Mouse (Mus musculus): ENCODE results near the gene Rassf7. TPM values are rescaled to one million over a fixed set of nuclear protein-coding genes. Genes with fewer than 3 reads are reported as not detected.

Rassf7 gene
- 21.6 and 22.5 TPM in 2 replicates for total RNA-seq (2014; rRNA removed)
- polyA plus RNA-seq (2012; rRNA removed): 49.1 and 53.3 TPM in 2 replicates

GRCm38 (mm10) chr7:141215101-141215879 is at the start of gene Rassf7:
Gene Rassf7, plus strand, starts transcription at chr7:141215860.
- 5% methylated on average over 41 of the region's 41 CpGs for WGBS
- H3K4me1 ChIP-seq (ENCODE audit: control insufficient read depth, insufficient read depth, low read length): peaks cover 16% of the 10 kb centered on the region
- TF ChIP-seq POLR2A (IDR thresholded peaks at IDR 0.05; ENCODE audit: extremely low read depth, insufficient read depth, low read length): 0 out of 2 replicates have a peak, but pooled peaks have one; percentile 15
- TF ChIP-seq CTCF (IDR thresholded peaks at IDR 0.05; ENCODE audit: low read depth, low read length): no peak

DNA sequence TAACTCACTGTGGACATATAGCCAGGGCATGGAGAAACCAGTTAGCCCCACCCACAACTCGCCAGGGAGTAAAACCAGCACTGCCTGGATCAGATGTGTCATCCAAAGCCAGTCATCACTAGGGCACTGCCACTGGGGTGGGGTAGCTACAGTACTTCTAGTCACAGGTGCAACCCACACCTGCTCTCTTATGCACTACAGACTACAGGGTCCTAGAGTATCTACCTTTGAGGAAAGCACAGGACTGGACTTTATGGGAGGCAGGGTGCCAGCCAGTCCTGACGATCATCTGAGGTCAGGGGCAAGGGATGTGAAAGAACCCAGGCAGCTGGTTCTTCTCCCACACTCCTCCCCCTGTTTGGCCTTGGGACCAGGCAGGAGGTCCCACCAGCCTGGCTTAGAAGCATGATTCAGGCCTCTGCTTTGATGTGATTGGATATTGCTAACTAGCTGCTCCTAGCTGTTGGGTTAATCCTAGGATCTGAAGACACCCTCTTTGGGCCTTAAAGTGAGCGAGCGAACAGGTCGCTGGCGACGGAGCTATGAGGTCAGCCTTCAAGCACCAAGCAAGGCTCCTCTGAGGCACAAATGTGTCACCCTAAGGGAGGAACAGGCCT is 47.7 kb upstream of the Rassf7 start:
- DNase-seq (ENCODE audit: extremely low read depth, low read depth, low spot score): peak; percentile 16
- H3K27me3 ChIP-seq (ENCODE audit: control insufficient read depth, insufficient read depth, low read length): no peaks in the 10 kb centered on the region
- peak overlapping the region; percentile 61 for H3K27ac ChIP-seq (replicated peaks; ENCODE audit: insufficient read depth, low read depth, low read length)
- H3K4me1 ChIP-seq (ENCODE audit: control insufficient read depth, insufficient read depth, low read length): peaks cover 19% of the 10 kb centered on the region; the same call in 1 of the 2 replicates
- peak overlapping the region; percentile 67 for H3K9ac ChIP-seq (ENCODE audit: low read depth, low read length)
- H3K36me3 ChIP-seq (ENCODE audit: control insufficient read depth, insufficient read depth, low read length): peaks cover 21% of the 10 kb centered on the region
- H3K79me2 ChIP-seq (ENCODE audit: control insufficient read depth, insufficient read depth, low read length): no peaks in the 10 kb centered on the region; the same call in 1 of the 2 replicates
- TF ChIP-seq CTCF (IDR thresholded peaks at IDR 0.05; ENCODE audit: low read depth, low read length) (no peak), POLR2A (IDR thresholded peaks at IDR 0.05; ENCODE audit: extremely low read depth, insufficient read depth, low read length) (no peak)
- 11% methylated on average over 7 of the region's 7 CpGs for WGBS
- peak overlapping the region; percentile 61 for H3K4me3 ChIP-seq (ENCODE audit: insufficient read depth, low read depth, low read length)

More at GRCm38 (mm10) chr7:141215101-141215879, at the start of gene Rassf7:
- Histone ChIP-seq H3K36me3 (ENCODE audit: control insufficient read depth, insufficient read depth, low read length) (no peaks in the 10 kb centered on the region), H3K4me3 (ENCODE audit: insufficient read depth, low read depth, low read length) (peak within 1 kb of the TSS; percentile 87), H3K9ac (ENCODE audit: low read depth, low read length) (peak within 1 kb of the TSS; percentile 88), H3K27ac (replicated peaks; ENCODE audit: insufficient read depth, low read depth, low read length) (peak within 1 kb of the TSS; percentile 91), H3K27me3 (ENCODE audit: control insufficient read depth, insufficient read depth, low read length) (no peaks in the 10 kb centered on the region), H3K79me2 (ENCODE audit: control insufficient read depth, insufficient read depth, low read length) (peaks cover 12% of the 10 kb centered on the region; the same call in 1 of the 2 replicates)
- peak; percentile 90 for DNase-seq (ENCODE audit: extremely low read depth, low read depth, low spot score)

GRCm38 (mm10) chr7:141168518-141168953 is 47.1 kb upstream of the Rassf7 start:
- Histone ChIP-seq H3K4me1 (ENCODE audit: control insufficient read depth, insufficient read depth, low read length) (peaks cover 22% of the 10 kb centered on the region; the same call in 1 of the 2 replicates), H3K36me3 (ENCODE audit: control insufficient read depth, insufficient read depth, low read length) (peaks cover 16% of the 10 kb centered on the region), H3K9ac (ENCODE audit: low read depth, low read length) (peak overlapping the region; percentile 67), H3K27me3 (ENCODE audit: control insufficient read depth, insufficient read depth, low read length) (no peaks in the 10 kb centered on the region), H3K27ac (replicated peaks; ENCODE audit: insufficient read depth, low read depth, low read length) (peak overlapping the region; percentile 61), H3K4me3 (ENCODE audit: insufficient read depth, low read depth, low read length) (peak overlapping the region; percentile 61), H3K79me2 (ENCODE audit: control insufficient read depth, insufficient read depth, low read length) (no peaks in the 10 kb centered on the region; the same call in 1 of the 2 replicates)
- DNase-seq (ENCODE audit: extremely low read depth, low read depth, low spot score): peak; percentile 83
- 3% methylated on average over 22 of the region's 22 CpGs for WGBS
- TF ChIP-seq CTCF (IDR thresholded peaks at IDR 0.05; ENCODE audit: low read depth, low read length) (no peak), POLR2A (IDR thresholded peaks at IDR 0.05; ENCODE audit: extremely low read depth, insufficient read depth, low read length) (0 out of 2 replicates have a peak, but pooled peaks have one; percentile 47)

DNA sequence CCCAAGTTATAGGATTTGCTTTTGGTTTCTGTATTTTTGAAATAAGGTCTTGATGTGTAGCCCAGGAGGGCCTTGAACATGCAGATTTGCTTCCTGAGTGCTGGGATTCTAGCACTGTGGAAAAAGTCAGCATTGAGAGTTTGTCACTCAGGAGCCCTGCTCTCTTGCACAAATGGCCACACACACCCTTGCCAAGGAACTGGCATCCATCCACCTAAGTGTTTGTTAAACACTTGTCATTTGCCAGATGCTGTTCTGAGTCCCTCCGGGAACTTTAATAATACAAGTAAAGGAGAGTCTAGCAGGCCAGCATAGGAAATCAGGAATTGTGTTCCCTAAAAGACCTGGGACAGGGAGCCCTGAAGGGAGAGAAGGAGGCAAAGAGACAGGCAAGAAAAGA is 46.4 kb upstream of the Rassf7 start:
- H3K27ac ChIP-seq (replicated peaks; ENCODE audit: insufficient read depth, low read depth, low read length): peak overlapping the region; percentile 40
- no peaks in the 10 kb centered on the region; the same call in 1 of the 2 replicates for H3K79me2 ChIP-seq (ENCODE audit: control insufficient read depth, insufficient read depth, low read length)
- no peak overlapping the region for H3K9ac ChIP-seq (ENCODE audit: low read depth, low read length)
- H3K4me3 ChIP-seq (ENCODE audit: insufficient read depth, low read depth, low read length): no peak overlapping the region
- H3K27me3 ChIP-seq (ENCODE audit: control insufficient read depth, insufficient read depth, low read length): no peaks in the 10 kb centered on the region
- peak; percentile 82 for DNase-seq (ENCODE audit: extremely low read depth, low read depth, low spot score)
- TF ChIP-seq CTCF (IDR thresholded peaks at IDR 0.05; ENCODE audit: low read depth, low read length) (no peak), POLR2A (IDR thresholded peaks at IDR 0.05; ENCODE audit: extremely low read depth, insufficient read depth, low read length) (no peak)
- WGBS: 28% methylated on average over 1 of the region's 1 CpGs
- peaks cover 22% of the 10 kb centered on the region; the same call in 1 of the 2 replicates for H3K4me1 ChIP-seq (ENCODE audit: control insufficient read depth, insufficient read depth, low read length)
- peaks cover 8% of the 10 kb centered on the region for H3K36me3 ChIP-seq (ENCODE audit: control insufficient read depth, insufficient read depth, low read length)

DNA sequence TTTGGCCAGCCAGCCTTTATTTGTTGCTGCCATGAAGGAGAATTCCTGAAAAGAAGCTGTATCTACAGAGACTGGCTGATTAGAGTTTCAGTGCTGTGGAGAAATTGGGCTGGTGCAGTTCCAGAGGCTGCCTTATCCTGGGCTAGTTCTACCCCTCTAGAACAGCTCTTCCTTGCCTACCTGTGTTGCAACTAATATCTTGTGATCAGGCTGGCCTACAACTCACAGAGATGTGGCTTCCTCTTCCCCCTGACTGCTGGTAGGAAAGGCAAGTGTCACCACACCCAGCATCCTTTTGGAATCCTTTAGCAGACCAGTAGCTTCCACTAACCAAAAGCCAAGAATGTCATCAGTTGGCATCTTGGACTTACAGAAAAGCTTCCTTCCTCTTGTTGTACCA is 45.8 kb upstream of the Rassf7 start:
- peak overlapping the region; percentile 38; the same call in 1 of the 2 replicates for H3K27ac ChIP-seq (replicated peaks; ENCODE audit: insufficient read depth, low read depth, low read length)
- no peak overlapping the region for H3K4me3 ChIP-seq (ENCODE audit: insufficient read depth, low read depth, low read length)
- DNase-seq (ENCODE audit: extremely low read depth, low read depth, low spot score): peak; percentile 10
- H3K27me3 ChIP-seq (ENCODE audit: control insufficient read depth, insufficient read depth, low read length): no peaks in the 10 kb centered on the region
- peaks cover 22% of the 10 kb centered on the region; the same call in 1 of the 2 replicates for H3K4me1 ChIP-seq (ENCODE audit: control insufficient read depth, insufficient read depth, low read length)
- H3K79me2 ChIP-seq (ENCODE audit: control insufficient read depth, insufficient read depth, low read length): no peaks in the 10 kb centered on the region; the same call in 1 of the 2 replicates
- no peak for TF ChIP-seq CTCF (IDR thresholded peaks at IDR 0.05; ENCODE audit: low read depth, low read length)
- no peak for TF ChIP-seq POLR2A (IDR thresholded peaks at IDR 0.05; ENCODE audit: extremely low read depth, insufficient read depth, low read length)
- no peak overlapping the region for H3K9ac ChIP-seq (ENCODE audit: low read depth, low read length)
- peaks cover 8% of the 10 kb centered on the region for H3K36me3 ChIP-seq (ENCODE audit: control insufficient read depth, insufficient read depth, low read length)

Data from liver, adult 2 months (tissue).